Mouse (Mus musculus) spleen, adult 2 months (tissue): ENCODE measurements around the gene Adad1.

Experiments used
- CTCF ChIP-seq: fragments of 200-500 bp; IDR thresholded peaks from 2 replicates; pipeline ENCODE4 v1.5.1; 2011; ENCODE audit warnings: mild to moderate bottlenecking, inconsistent platforms; ENCODE audit not compliant: insufficient read depth, insufficient read length, insufficient replicate concordance; ENCODE audit errors: extremely low read depth
- POLR2A ChIP-seq: fragments of 200-500 bp; IDR thresholded peaks from 2 replicates; pipeline ENCODE4 v1.6.1; 2011; ENCODE audit warnings: low read depth, low read length, inconsistent platforms

DNA sequence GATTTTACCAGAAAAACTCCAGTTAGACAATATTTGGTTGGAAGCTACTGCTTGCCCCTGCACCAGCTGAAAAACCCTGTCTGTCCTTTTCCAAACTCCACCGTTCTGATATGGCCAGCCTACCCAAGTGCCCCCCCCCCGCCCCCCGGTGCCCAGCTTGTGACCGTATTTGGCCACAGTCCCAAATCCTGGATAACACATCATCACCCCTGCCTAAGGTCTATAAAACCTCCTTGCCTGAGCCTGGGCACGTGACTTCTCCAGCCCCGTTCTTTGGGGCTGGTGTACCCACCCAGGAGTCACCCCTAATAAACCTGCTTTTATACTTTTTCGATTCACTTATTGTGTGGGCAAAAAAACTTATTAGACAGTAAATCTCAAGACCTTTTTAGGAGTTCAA lies 83.5 kb downstream of the Adad1 start:
- TF ChIP-seq CTCF (no peak), POLR2A (no peak)
